Mouse (Mus musculus) neural tube, embryonic 15.5 days (tissue): ENCODE data around the gene Rab34. TPM values are rescaled to one million over a fixed set of nuclear protein-coding genes. Genes with fewer than 3 reads are reported as not detected.

Source experiments
- microRNA-seq: library from miRNA; unstranded; fragments of <30 nt; microRNA quantifications from one replicate; pipeline ENCODE4, GENCODE M21; 2017
- polyA plus RNA-seq: library from polyadenylated mRNA; unstranded; fragments of >200 nt; fragmentation: Nextera tagmentation; extraction: Ambion mirVana; gene quantifications from 2 replicates; pipeline ENCODE4 v1.2.1, GENCODE M21; 2015

The Rab34 gene
- polyA plus RNA-seq, 1 experiment from 2014 or later = 66.1 TPM

Small RNA genes within 50 kb of the gene (microRNA-seq; reads per million reads assigned to microRNA genes)
- gene Mir7653 = not detected

Other genes starting within 250 kb of the Rab34 start
- 14.6 and 16.9 TPM in 2 replicates for gene Phf12, start 205.7 kb upstream of the Rab34 start, polyA plus RNA-seq
- gene Dhrs13, start 156.2 kb upstream of the Rab34 start, polyA plus RNA-seq = 48.2 and 55.3 TPM in 2 replicates
- 121 and 132 TPM in 2 replicates for gene Flot2, start 150.5 kb upstream of the Rab34 start, polyA plus RNA-seq
- 30.1 and 30.9 TPM in 2 replicates for gene Eral1, start 108.0 kb upstream of the Rab34 start, polyA plus RNA-seq
- 22.2 and 24.2 TPM in 2 replicates for gene Fam222b, start 93.8 kb upstream of the Rab34 start, polyA plus RNA-seq
- 82.1 and 85.4 TPM in 2 replicates for gene Traf4, start 22.8 kb upstream of the Rab34 start, polyA plus RNA-seq
- 7.0 and 9.7 TPM in 2 replicates for gene Nek8, start 11.8 kb upstream of the Rab34 start, polyA plus RNA-seq
- gene Tlcd1, start 11.7 kb upstream of the Rab34 start, polyA plus RNA-seq = 19.3 and 20.0 TPM in 2 replicates
- gene Rpl23a, start 4.8 kb upstream of the Rab34 start, polyA plus RNA-seq = 774 and 869 TPM in 2 replicates
- 3.3 and 4.8 TPM in 2 replicates for gene Proca1, start 5.0 kb downstream of the Rab34 start, polyA plus RNA-seq
- gene Sdf2, start 57.3 kb downstream of the Rab34 start, polyA plus RNA-seq = 93.2 and 97.1 TPM in 2 replicates
- gene Supt6, start 57.6 kb downstream of the Rab34 start, polyA plus RNA-seq = 22.9 and 25.1 TPM in 2 replicates
- 56.5 and 65.2 TPM in 2 replicates for gene 2610507B11Rik, start 73.3 kb downstream of the Rab34 start, polyA plus RNA-seq
- 0.40 and 0.42 TPM in 2 replicates for gene BC030499, start 102.4 kb downstream of the Rab34 start, polyA plus RNA-seq
- 6.5 and 13.1 TPM in 2 replicates for gene Spag5, start 113.1 kb downstream of the Rab34 start, polyA plus RNA-seq
- 328 and 382 TPM in 2 replicates for gene Aldoc, start 134.5 kb downstream of the Rab34 start, polyA plus RNA-seq
- 83.2 and 86.4 TPM in 2 replicates for gene Pigs, start 140.0 kb downstream of the Rab34 start, polyA plus RNA-seq
- 84.3 and 88.3 TPM in 2 replicates for gene Unc119, start 155.1 kb downstream of the Rab34 start, polyA plus RNA-seq
- 11.8 TPM in 1 of 2 replicates, not detected in the other for gene Foxn1, start 198.1 kb downstream of the Rab34 start, polyA plus RNA-seq
- gene Slc13a2, start 233.8 kb downstream of the Rab34 start, polyA plus RNA-seq = 0.42 TPM in 1 of 2 replicates, not detected in the other